Mouse (Mus musculus) granulocyte monocyte progenitor cell, adult 5-6 weeks (primary cell): ENCODE measurements at regions not wholly inside any gene's neighbourhood (a gene's known extent, or its start where the extent isn't known, plus 50 kb on each side); places are given as distances from the start of the nearest gene placed in this dataset.
A peak's percentile ranks its signal among the peaks of the same experiment; 100 is the strongest.

Experiments
- ATAC-seq: replicated peaks from 2 replicates; pipeline ENCODE4 v1.8.0; 2016; ENCODE audit warnings: mild to moderate bottlenecking, moderate TSS enrichment, inconsistent platforms; ENCODE audit not compliant: poor library complexity, severe bottlenecking

GRCm38 (mm10) chr17:42956588-42956987 lies 59.8 kb upstream of the Tnfrsf21 start:
- ATAC-seq = no peak

GRCm38 (mm10) chr17:42954722-42955121 lies 61.6 kb upstream of the Tnfrsf21 start:
- ATAC-seq = no peak

- no peak for ATAC-seq
Observed at GRCm38 (mm10) chr17:42944453-42944852, 68.0 kb upstream of the Cd2ap start.

- peak; percentile 80 for ATAC-seq
Observed at GRCm38 (mm10) chr17:42943272-42943696, 66.8 kb upstream of the Cd2ap start.

- ATAC-seq = peak; percentile 23; the same call in 1 of the 2 replicates
Observed at GRCm38 (mm10) chr17:42939476-42939875, 63.0 kb upstream of the Cd2ap start.

- peak; percentile 83 for ATAC-seq
Observed at GRCm38 (mm10) chr17:42938579-42938978, 62.1 kb upstream of the Cd2ap start.

GRCm38 (mm10) chr17:42937480-42937879 lies 61.0 kb upstream of the Cd2ap start:
- ATAC-seq = peak; percentile 60

- no peak for ATAC-seq
Observed at GRCm38 (mm10) chr17:42934068-42934467, 57.6 kb upstream of the Cd2ap start.

- no peak for ATAC-seq
Observed at GRCm38 (mm10) chr17:42933335-42934004, 57.0 kb upstream of the Cd2ap start.

GRCm38 (mm10) chr17:42927320-42927719 lies 50.9 kb upstream of the Cd2ap start:
- ATAC-seq = no peak
